Mouse (Mus musculus) ES-E14 (cell line): ENCODE data around the gene Gap43.

Experiments
- CHD2 ChIP-seq: IDR thresholded peaks from 2 replicates; pipeline ENCODE4 v1.6.1; 2014; ENCODE audit warnings: mild to moderate bottlenecking, low read depth, low read length, inconsistent platforms
- HCFC1 ChIP-seq: IDR thresholded peaks from 2 replicates; pipeline ENCODE4 v1.6.1; 2012; ENCODE audit warnings: low read length, inconsistent platforms, borderline replicate concordance; ENCODE audit not compliant: insufficient read depth
- MAFK ChIP-seq: IDR thresholded peaks from 2 replicates; pipeline ENCODE4 v1.6.1; 2014; ENCODE audit warnings: mild to moderate bottlenecking, low read depth, low read length, inconsistent platforms; ENCODE audit not compliant: insufficient read depth
- ZC3H11A ChIP-seq: IDR thresholded peaks from 2 replicates; pipeline ENCODE4 v1.6.1; 2012; ENCODE audit warnings: low read depth, mild to moderate bottlenecking, inconsistent platforms, low read length, borderline replicate concordance
- ZNF384 ChIP-seq: IDR thresholded peaks from 2 replicates; pipeline ENCODE4 v1.6.1; 2012; ENCODE audit warnings: low read depth, low read length, inconsistent platforms

DNA sequence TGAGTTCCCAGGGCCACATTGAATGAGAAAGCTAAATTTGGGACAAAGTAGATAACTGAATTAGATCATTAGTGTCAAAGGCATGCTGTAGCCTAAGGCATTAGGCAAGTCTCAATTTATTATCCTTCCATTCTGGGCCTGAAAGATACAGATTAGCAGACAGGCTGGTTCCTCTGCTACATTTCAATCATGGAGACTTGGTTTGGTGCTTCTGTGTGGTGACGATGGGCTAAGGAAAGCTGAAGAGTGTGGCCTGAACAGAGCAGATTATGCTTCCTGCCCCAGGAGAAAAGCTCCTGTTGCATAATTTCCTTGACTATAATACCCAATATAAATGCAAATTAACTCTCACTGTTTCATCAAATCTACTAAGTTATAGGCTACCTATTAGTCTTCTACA, 31.7 kb downstream of the Gap43 start:
- TF ChIP-seq HCFC1 (no peak), ZNF384 (no peak), CHD2 (no peak), MAFK (no peak), ZC3H11A (no peak)
